Mouse (Mus musculus) erythroblast, embryonic 14.5 days (primary cell): ENCODE results near the gene Gm45521.

Experiments
- GATA1 ChIP-seq: IDR thresholded peaks from 2 replicates; pipeline ENCODE4 v1.6.1; 2012; ENCODE audit warnings: low read length, inconsistent platforms, mixed read lengths
- TAL1 ChIP-seq: IDR thresholded peaks from 3 replicates; pipeline ENCODE4 v1.6.1; 2012; ENCODE audit warnings: low read length, inconsistent platforms, mixed read lengths

DNA sequence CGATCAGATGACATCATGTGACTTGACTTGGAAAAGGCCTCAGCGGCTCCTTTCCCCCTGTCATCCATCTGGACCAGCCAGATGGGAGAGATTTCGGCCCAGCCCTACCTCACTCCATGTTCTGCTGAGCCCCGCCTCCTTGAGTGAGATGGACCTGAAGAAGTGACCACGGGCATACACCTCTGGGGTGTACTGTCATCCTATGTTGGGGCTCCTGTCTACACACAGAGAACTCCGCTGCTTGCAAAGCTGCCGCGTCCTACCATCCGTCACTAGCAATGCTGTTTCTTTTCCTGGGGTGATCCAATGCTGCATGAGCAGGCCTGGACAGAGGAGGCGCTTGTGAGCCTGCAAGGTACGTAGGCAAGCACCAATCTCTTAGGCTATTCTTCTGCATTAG lies 3.5 kb downstream of the Gm45521 start:
- no peak for TF ChIP-seq TAL1
- TF ChIP-seq GATA1: no peak
